Mouse (Mus musculus) hindbrain, embryonic 11.5 days (tissue): ENCODE measurements around the gene Cib4. TPM values are rescaled to one million over a fixed set of nuclear protein-coding genes. Genes with fewer than 3 reads are reported as not detected.

Experiments used
- ATAC-seq: fragments of 200-750 bp; cut with Nextera tagmentation; 2 replicates; pipeline ENCODE4 v1.8.0; 2017; ENCODE audit warnings: mild to moderate bottlenecking, moderate TSS enrichment, moderate library complexity; ENCODE audit not compliant: low FRiP score
- DNase-seq: peaks from one replicate; pipeline ENCODE4 v3.0.0-alpha.2; 2015; ENCODE audit warnings: low spot score
- H3K27ac ChIP-seq: fragments of 300-500 bp; sonication (generic); 2 replicates; pipeline ENCODE4 v1.5.1; 2014; ENCODE audit warnings: mild to moderate bottlenecking, low read depth, low read length
- H3K27me3 ChIP-seq: fragments of 300-500 bp; sonication (generic); 2 replicates; pipeline ENCODE4 v1.6.1; 2014; ENCODE audit warnings: mild to moderate bottlenecking, low read length, moderate library complexity, mixed read lengths; ENCODE audit not compliant: control insufficient read depth, insufficient read depth
- H3K36me3 ChIP-seq: fragments of 300-500 bp; sonication (generic); 2 replicates; pipeline ENCODE4 v1.6.1; 2014; ENCODE audit warnings: mild to moderate bottlenecking, low read length, moderate library complexity, mixed read lengths; ENCODE audit not compliant: control insufficient read depth, insufficient read depth
- H3K4me1 ChIP-seq: fragments of 300-500 bp; sonication (generic); replicated peaks from 2 replicates; pipeline ENCODE4 v1.6.1; 2014; ENCODE audit warnings: low read length, mixed read lengths; ENCODE audit not compliant: control insufficient read depth, insufficient read depth
- H3K4me2 ChIP-seq: fragments of 300-500 bp; sonication (generic); replicated peaks from 2 replicates; pipeline ENCODE4 v1.6.1; 2014; ENCODE audit warnings: mild to moderate bottlenecking, low read depth, low read length
- H3K4me3 ChIP-seq: fragments of 300-500 bp; sonication (generic); 2 replicates; pipeline ENCODE4 v1.5.1; 2014; ENCODE audit warnings: low read depth, low read length
- H3K9ac ChIP-seq: fragments of 300-500 bp; sonication (generic); 2 replicates; pipeline ENCODE4 v1.6.1; 2014; ENCODE audit warnings: low read depth, low read length
- H3K9me3 ChIP-seq: fragments of 300-500 bp; sonication (generic); 2 replicates; pipeline ENCODE4 v1.6.1; 2016; ENCODE audit warnings: low read length; ENCODE audit not compliant: control insufficient read depth
- WGBS: fragments of 180-500 bp; shearing (Covaris S2); extraction: QIAGEN DNeasy Blood & Tissue Kit; methylation state at CpG from one replicate; pipeline ENCODE4 v1.1.7; 2014; 5-methylcytosine and 5-hydroxymethylcytosine counted together
- polyA plus RNA-seq: library from polyadenylated mRNA; unstranded; fragments of >200 nt; fragmentation: Nextera tagmentation; extraction: Ambion mirVana; gene quantifications from 2 replicates; pipeline ENCODE4 v1.2.1, GENCODE M21; 2014

Gene Cib4
- polyA plus RNA-seq, 1 experiment from 2014 or later = not detected

DNA sequence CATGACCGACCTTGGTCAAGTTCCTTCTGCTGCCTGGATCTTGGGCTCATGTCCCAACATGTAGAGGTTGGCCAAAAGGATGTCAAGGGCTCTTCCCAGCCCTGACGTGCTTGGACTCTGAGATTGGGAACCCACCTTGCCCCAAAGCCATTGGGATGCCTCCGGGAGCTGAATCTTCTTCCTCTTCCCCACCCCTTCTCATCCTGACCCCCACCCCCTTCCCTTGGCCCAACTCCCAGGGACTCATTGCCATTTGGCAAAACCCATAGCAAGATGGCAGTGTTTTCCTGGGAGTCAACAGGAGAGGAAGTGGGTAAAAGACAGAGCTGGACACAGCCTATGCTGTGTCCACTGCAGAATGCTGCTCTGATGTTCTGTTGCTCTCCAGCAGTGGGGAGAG lies 43.9 kb upstream of the Cib4 start:
- H3K4me2 ChIP-seq = no peak overlapping the region
- no peak overlapping the region for H3K27ac ChIP-seq
- H3K9me3 ChIP-seq = no peaks in the 10 kb centered on the region
- 84% methylated on average over 3 of the region's 3 CpGs for WGBS
- no peak overlapping the region for H3K4me3 ChIP-seq
- H3K36me3 ChIP-seq = no peaks in the 10 kb centered on the region
- peaks cover 7% of the 10 kb centered on the region for H3K4me1 ChIP-seq
- H3K9ac ChIP-seq = no peak overlapping the region
- ATAC-seq (no peak), DNase-seq (no peak)
- peaks cover 24% of the 10 kb centered on the region for H3K27me3 ChIP-seq

GRCm38 (mm10) chr5:30589069-30589468 lies 43.4 kb upstream of the Cib4 start:
- Histone ChIP-seq H3K4me1 (peaks cover 7% of the 10 kb centered on the region), H3K27ac (no peak overlapping the region), H3K4me3 (peak overlapping the region; percentile 48), H3K27me3 (peaks cover 24% of the 10 kb centered on the region), H3K4me2 (peak overlapping the region; percentile 99), H3K9me3 (no peaks in the 10 kb centered on the region), H3K9ac (no peak overlapping the region; the same call in 1 of the 2 replicates), H3K36me3 (no peaks in the 10 kb centered on the region)
- 51% methylated on average over 4 of the region's 4 CpGs for WGBS
- no peak for DNase-seq
- ATAC-seq = no peak

DNA sequence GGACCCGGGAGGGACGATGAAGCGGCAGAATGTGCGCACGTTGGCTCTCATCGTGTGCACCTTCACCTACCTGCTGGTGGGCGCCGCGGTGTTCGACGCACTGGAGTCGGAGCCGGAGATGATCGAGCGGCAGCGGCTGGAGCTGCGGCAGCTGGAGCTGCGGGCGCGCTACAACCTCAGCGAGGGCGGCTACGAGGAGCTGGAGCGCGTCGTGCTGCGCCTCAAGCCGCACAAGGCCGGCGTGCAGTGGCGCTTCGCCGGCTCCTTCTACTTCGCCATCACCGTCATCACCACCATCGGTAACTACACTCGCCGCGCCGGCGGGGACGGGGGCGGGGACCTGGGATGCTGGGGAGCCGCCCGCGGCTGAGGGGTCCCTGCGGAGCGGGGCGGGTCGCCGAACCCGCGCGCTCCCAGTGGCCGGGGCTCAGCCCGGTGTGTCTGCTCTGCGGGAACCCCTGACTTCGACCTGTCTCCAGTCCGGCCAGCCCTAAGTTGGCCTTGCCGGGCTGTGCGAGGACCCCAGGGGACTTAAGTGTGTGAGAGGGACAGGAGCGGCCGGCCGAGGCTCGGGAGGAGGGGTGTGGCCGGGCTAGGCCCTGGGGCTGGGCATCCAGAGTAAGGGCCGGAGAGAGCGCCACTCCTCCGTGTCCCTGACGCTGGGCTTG lies 42.8 kb upstream of the Cib4 start:
- Histone ChIP-seq H3K4me1 (peaks cover 7% of the 10 kb centered on the region), H3K4me3 (peak overlapping the region; percentile 48), H3K27me3 (peaks cover 24% of the 10 kb centered on the region), H3K4me2 (peak overlapping the region; percentile 99), H3K9me3 (no peaks in the 10 kb centered on the region), H3K36me3 (no peaks in the 10 kb centered on the region), H3K9ac (peak overlapping the region; percentile 53), H3K27ac (no peak overlapping the region)
- peak; percentile 66 for ATAC-seq
- peak; percentile 68 for DNase-seq
- WGBS = 0% methylated on average over 57 of the region's 70 CpGs

GRCm38 (mm10) chr5:30587681-30588300 lies 42.2 kb upstream of the Cib4 start, which contains the start of gene Kcnk3:
Kcnk3 (plus strand) TSS chr5:30588170.
- peaks cover 24% of the 10 kb centered on the region for H3K27me3 ChIP-seq
- no peaks in the 10 kb centered on the region for H3K36me3 ChIP-seq
- ATAC-seq (peak; percentile 63), DNase-seq (peak; percentile 74)
- no peak within 1 kb of the TSS for H3K27ac ChIP-seq
- H3K9ac ChIP-seq = peak within 1 kb of the TSS; percentile 53
- WGBS = 0% methylated on average over 15 of the region's 54 CpGs
- peak within 1 kb of the TSS; percentile 48 for H3K4me3 ChIP-seq
- H3K9me3 ChIP-seq = no peaks in the 10 kb centered on the region
- peak within 1 kb of the TSS; percentile 99 for H3K4me2 ChIP-seq
- H3K4me1 ChIP-seq = peaks cover 7% of the 10 kb centered on the region

DNA sequence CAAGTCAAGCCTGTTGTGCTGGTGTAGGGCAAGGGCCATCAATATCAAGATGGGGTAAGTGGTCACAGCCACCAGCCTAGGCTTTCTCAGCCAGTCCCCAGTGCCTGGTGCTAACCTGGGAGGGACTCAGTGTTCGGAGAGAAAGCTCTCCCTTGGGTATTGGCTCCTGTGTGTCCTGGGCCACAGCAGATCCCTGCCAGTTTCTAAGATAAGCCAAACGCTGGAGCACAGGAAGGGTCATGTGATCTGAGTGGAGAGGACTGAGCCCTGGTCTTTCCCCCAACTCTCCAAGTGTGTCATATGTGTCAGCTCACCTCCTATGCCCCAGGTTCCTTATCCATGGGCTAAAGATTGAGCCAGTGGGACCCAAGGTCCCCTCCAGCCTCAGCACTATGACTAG lies 41.5 kb upstream of the Cib4 start:
- Histone ChIP-seq H3K9ac (no peak overlapping the region), H3K27me3 (peaks cover 24% of the 10 kb centered on the region), H3K27ac (no peak overlapping the region), H3K4me3 (no peak overlapping the region), H3K4me1 (peaks cover 7% of the 10 kb centered on the region), H3K9me3 (no peaks in the 10 kb centered on the region), H3K36me3 (no peaks in the 10 kb centered on the region), H3K4me2 (no peak overlapping the region)
- 32% methylated on average over 2 of the region's 2 CpGs for WGBS
- no peak for ATAC-seq
- DNase-seq = no peak

DNA sequence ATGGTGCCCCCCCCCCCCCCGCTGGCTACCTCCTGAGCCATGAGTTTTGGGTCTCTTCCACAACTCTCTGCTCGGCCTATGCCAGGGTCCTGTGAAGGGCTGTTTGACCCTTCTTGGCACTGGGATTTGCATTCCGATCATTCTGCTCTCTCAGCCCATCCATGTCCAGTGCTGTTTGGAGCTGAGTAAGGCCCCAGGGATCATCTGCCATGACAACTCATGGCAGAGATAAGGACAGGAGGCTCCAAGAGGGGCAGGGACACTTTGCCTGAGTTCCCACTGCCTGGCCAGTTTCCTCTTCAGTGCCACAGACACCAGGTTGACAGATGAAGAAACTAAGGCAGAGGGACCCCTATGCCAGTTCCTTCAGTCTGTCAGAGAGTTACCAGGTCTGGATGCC lies 41.0 kb upstream of the Cib4 start:
- WGBS = 86% methylated on average over 3 of the region's 3 CpGs
- Histone ChIP-seq H3K4me1 (peaks cover 7% of the 10 kb centered on the region), H3K4me2 (no peak overlapping the region), H3K27ac (no peak overlapping the region), H3K4me3 (no peak overlapping the region), H3K9me3 (no peaks in the 10 kb centered on the region), H3K36me3 (no peaks in the 10 kb centered on the region), H3K9ac (no peak overlapping the region), H3K27me3 (peaks cover 24% of the 10 kb centered on the region)
- DNase-seq = no peak
- ATAC-seq = no peak

DNA sequence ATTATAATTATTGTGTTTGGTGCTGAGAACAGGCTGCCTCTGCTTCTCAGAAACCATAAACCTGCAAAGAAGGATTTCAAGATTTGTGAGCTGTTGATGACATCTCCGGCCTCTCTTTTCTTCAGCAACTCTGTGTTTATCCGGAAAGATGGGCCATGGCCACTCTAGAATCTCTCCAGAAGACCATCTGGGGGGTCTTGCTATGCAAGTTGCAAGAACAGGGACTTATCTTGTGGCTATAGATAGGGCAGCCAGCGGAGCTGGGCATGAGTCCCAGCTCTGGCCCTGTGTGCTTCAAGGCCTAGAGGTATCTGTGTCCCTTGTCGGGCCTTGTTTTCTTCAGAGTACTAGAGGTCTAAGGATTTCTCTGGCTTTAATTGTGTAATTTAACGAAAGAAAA lies 36.4 kb upstream of the Cib4 start:
- Histone ChIP-seq H3K27me3 (peaks cover 1% of the 10 kb centered on the region; the same call in 1 of the 2 replicates), H3K27ac (no peak overlapping the region), H3K4me2 (no peak overlapping the region), H3K9me3 (no peaks in the 10 kb centered on the region), H3K36me3 (no peaks in the 10 kb centered on the region), H3K4me1 (no peaks in the 10 kb centered on the region), H3K9ac (no peak overlapping the region), H3K4me3 (no peak overlapping the region)
- ATAC-seq (no peak), DNase-seq (no peak)
- 90% methylated on average over 5 of the region's 5 CpGs for WGBS

- H3K9me3 ChIP-seq = no peaks in the 10 kb centered on the region
- H3K27ac ChIP-seq = no peak overlapping the region
- 77% methylated on average over 6 of the region's 6 CpGs for WGBS
Measured at GRCm38 (mm10) chr5:30580725-30581124, 35.1 kb upstream of the Cib4 start.

More at GRCm38 (mm10) chr5:30580725-30581124, 35.1 kb upstream of the Cib4 start:
- Histone ChIP-seq H3K4me2 (no peak overlapping the region), H3K4me1 (no peaks in the 10 kb centered on the region), H3K9ac (no peak overlapping the region), H3K4me3 (no peak overlapping the region), H3K27me3 (no peaks in the 10 kb centered on the region), H3K36me3 (no peaks in the 10 kb centered on the region)
- DNase-seq = no peak
- no peak for ATAC-seq
